Mouse (Mus musculus) kidney, adult 11 months (tissue): ENCODE measurements at regions not wholly inside any gene's neighbourhood (a gene's known extent, or its start where the extent isn't known, plus 50 kb on each side); places are given as distances from the start of the nearest gene placed in this dataset.

ENCODE experiments used
- DNase-seq: peaks from one replicate; pipeline ENCODE4 v3.0.0; 2022

GRCm38 (mm10) chr10:67729271-67729670 is 180.5 kb upstream of the Ado start:
- DNase-seq = peak; percentile 21

GRCm38 (mm10) chr10:67727580-67727979 is 178.8 kb upstream of the Ado start:
- no peak for DNase-seq

- no peak for DNase-seq
Measured at GRCm38 (mm10) chr10:67726796-67727195, 178.0 kb upstream of the Ado start.

- DNase-seq = no peak
Measured at GRCm38 (mm10) chr10:67726351-67726750, 177.6 kb upstream of the Ado start.

GRCm38 (mm10) chr10:67721787-67722186 is 173.0 kb upstream of the Ado start:
- DNase-seq = no peak

GRCm38 (mm10) chr10:67717506-67717905 is 168.8 kb upstream of the Ado start:
- no peak for DNase-seq

- no peak for DNase-seq
Measured at GRCm38 (mm10) chr10:67715046-67715445, 166.3 kb upstream of the Ado start.

- DNase-seq = no peak
Measured at GRCm38 (mm10) chr10:67713098-67713497, 164.3 kb upstream of the Ado start.

- DNase-seq = no peak
Measured at GRCm38 (mm10) chr10:67712665-67713064, 163.9 kb upstream of the Ado start.

GRCm38 (mm10) chr10:67711961-67712360 is 163.2 kb upstream of the Ado start:
- DNase-seq = no peak

GRCm38 (mm10) chr10:67706436-67706835 is 157.7 kb upstream of the Ado start:
- no peak for DNase-seq

GRCm38 (mm10) chr10:67702783-67703455 is 154.2 kb upstream of the Ado start:
- no peak for DNase-seq

GRCm38 (mm10) chr10:67697401-67698195 is 148.8 kb upstream of the Ado start:
- DNase-seq = no peak

- DNase-seq = no peak
Measured at GRCm38 (mm10) chr10:67695891-67696853, 147.4 kb upstream of the Ado start.

GRCm38 (mm10) chr10:67694751-67695150 is 146.0 kb upstream of the Ado start:
- no peak for DNase-seq

GRCm38 (mm10) chr10:67693586-67693985 is 144.8 kb upstream of the Ado start:
- DNase-seq = no peak

GRCm38 (mm10) chr10:67689944-67690670 is 141.4 kb upstream of the Ado start:
- no peak for DNase-seq

GRCm38 (mm10) chr10:67679382-67679781 is 130.6 kb upstream of the Ado start:
- no peak for DNase-seq

- DNase-seq = no peak
Measured at GRCm38 (mm10) chr10:67673450-67673849, 124.7 kb upstream of the Ado start.

- DNase-seq = peak; percentile 8
Measured at GRCm38 (mm10) chr10:67672281-67672680, 123.5 kb upstream of the Ado start.

- no peak for DNase-seq
Measured at GRCm38 (mm10) chr10:67669066-67669465, 120.3 kb upstream of the Ado start.

GRCm38 (mm10) chr10:67663028-67663427 is 114.3 kb upstream of the Ado start:
- DNase-seq = no peak

- DNase-seq = no peak
Measured at GRCm38 (mm10) chr10:67661666-67662065, 112.9 kb upstream of the Ado start.
